Mouse (Mus musculus): Measurements from ENCODE around the gene Fam19a1. TPM values are rescaled to one million over a fixed set of nuclear protein-coding genes. Genes with fewer than 3 reads are reported as not detected.

Fam19a1 gene
- polyA plus RNA-seq, 2 experiments, result not detected

- Histone ChIP-seq H3K36me3 (replicated peaks; ENCODE audit: control insufficient read depth, insufficient read depth, low read depth) (no peaks in the 10 kb centered on the region), H3K27ac (no peak overlapping the region), H3K27me3 (ENCODE audit: control insufficient read depth, insufficient read depth, low read length) (no peaks in the 10 kb centered on the region), H3K4me3 (ENCODE audit: insufficient read depth in 1 of 2, low read depth in 2 of 2, low read length in 2 of 2) (no peak overlapping the region), H3K4me2 (ENCODE audit: low read depth) (no peak overlapping the region), H3K4me1 (replicated peaks; ENCODE audit: control insufficient read depth in 2 of 2, insufficient read depth in 2 of 2, low read length in 1 of 2) (no peaks in the 10 kb centered on the region), H3K9ac (replicated peaks) (no peak overlapping the region), H3K9me3 (ENCODE audit: control insufficient read depth, low read length) (no peaks in the 10 kb centered on the region)
- 75% methylated on average over 4 of the region's 4 CpGs for WGBS (ENCODE audit: insufficient replicate concordance)
- TF ChIP-seq EP300 (IDR thresholded peaks at IDR 0.05; ENCODE audit: low read depth) (no peak), CTCF (IDR thresholded peaks at IDR 0.05; ENCODE audit: low read depth) (no peak)
- DNase-seq (ENCODE audit: low read depth in 3 of 3, low spot score in 3 of 3) (no peak), ATAC-seq (ENCODE audit: insufficient read depth) (no peak)
Observed at GRCm38 (mm10) chr6:96587427-96587826, 474.5 kb downstream of the Fam19a1 start.

DNA sequence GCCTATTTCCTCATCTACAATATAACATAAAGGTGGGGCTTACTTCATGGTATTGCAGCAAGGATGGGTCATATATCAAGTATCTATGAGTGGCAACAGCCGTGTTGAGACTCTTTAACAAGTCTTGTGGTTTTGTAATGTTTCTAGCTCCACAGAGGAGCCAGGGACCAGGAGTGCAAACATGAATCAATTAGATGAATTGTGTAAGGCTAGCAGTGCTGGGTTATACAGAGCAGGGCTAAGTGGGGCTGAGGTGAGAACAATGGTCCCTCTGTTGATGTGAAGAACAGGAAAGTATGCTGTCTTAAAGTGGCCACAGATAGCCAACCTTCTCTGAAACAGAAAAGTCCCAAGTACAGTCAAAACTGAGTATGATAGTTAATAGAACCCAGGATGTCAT lies 480.1 kb downstream of the Fam19a1 start:
- TF ChIP-seq EP300 (IDR thresholded peaks at IDR 0.05; ENCODE audit: low read depth) (no peak), CTCF (IDR thresholded peaks at IDR 0.05; ENCODE audit: low read depth) (no peak)
- no peaks in the 10 kb centered on the region for H3K36me3 ChIP-seq (replicated peaks; ENCODE audit: control insufficient read depth, insufficient read depth, low read depth)
- H3K4me1 ChIP-seq (replicated peaks; ENCODE audit: control insufficient read depth in 2 of 2, insufficient read depth in 2 of 2, low read length in 1 of 2), result no peaks in the 10 kb centered on the region
- no peak overlapping the region for H3K4me3 ChIP-seq (ENCODE audit: insufficient read depth in 1 of 2, low read depth in 2 of 2, low read length in 2 of 2)
- H3K9ac ChIP-seq (replicated peaks), result no peak overlapping the region
- no peak for ATAC-seq (ENCODE audit: insufficient read depth)
- no peaks in the 10 kb centered on the region for H3K27me3 ChIP-seq (ENCODE audit: control insufficient read depth, insufficient read depth, low read length)
- no peak overlapping the region for H3K27ac ChIP-seq
- H3K9me3 ChIP-seq (ENCODE audit: control insufficient read depth, low read length), result no peaks in the 10 kb centered on the region
- DNase-seq (ENCODE audit: low read depth in 3 of 3, low spot score in 3 of 3), result no peak
- no peak overlapping the region for H3K4me2 ChIP-seq (ENCODE audit: low read depth)
- WGBS (ENCODE audit: insufficient replicate concordance), result 63% methylated on average over 1 of the region's 1 CpGs

- H3K4me3 ChIP-seq (ENCODE audit: insufficient read depth in 1 of 2, low read depth in 2 of 2, low read length in 2 of 2), result no peak overlapping the region
- no peaks in the 10 kb centered on the region for H3K9me3 ChIP-seq (ENCODE audit: control insufficient read depth, low read length)
- TF ChIP-seq EP300 (IDR thresholded peaks at IDR 0.05; ENCODE audit: low read depth) (no peak), CTCF (IDR thresholded peaks at IDR 0.05; ENCODE audit: low read depth) (no peak)
- no peaks in the 10 kb centered on the region for H3K36me3 ChIP-seq (replicated peaks; ENCODE audit: control insufficient read depth, insufficient read depth, low read depth)
- ATAC-seq (ENCODE audit: insufficient read depth) (no peak), DNase-seq (ENCODE audit: low read depth in 3 of 3, low spot score in 3 of 3) (no peak)
- H3K4me1 ChIP-seq (replicated peaks; ENCODE audit: control insufficient read depth in 2 of 2, insufficient read depth in 2 of 2, low read length in 1 of 2), result no peaks in the 10 kb centered on the region
- H3K27ac ChIP-seq, result no peak overlapping the region
- H3K4me2 ChIP-seq (ENCODE audit: low read depth), result no peak overlapping the region
- WGBS (ENCODE audit: insufficient replicate concordance), result 84% methylated on average over 10 of the region's 10 CpGs
- no peaks in the 10 kb centered on the region for H3K27me3 ChIP-seq (ENCODE audit: control insufficient read depth, insufficient read depth, low read length)
- H3K9ac ChIP-seq (replicated peaks), result no peak overlapping the region
Observed at GRCm38 (mm10) chr6:96595201-96595600, 482.2 kb downstream of the Fam19a1 start.

GRCm38 (mm10) chr6:96624196-96624595 lies 511.2 kb downstream of the Fam19a1 start:
- no peaks in the 10 kb centered on the region for H3K36me3 ChIP-seq (replicated peaks; ENCODE audit: control insufficient read depth, insufficient read depth, low read depth)
- H3K9ac ChIP-seq (replicated peaks), result no peak overlapping the region
- WGBS (ENCODE audit: insufficient replicate concordance), result 50% methylated on average over 1 of the region's 1 CpGs
- DNase-seq (ENCODE audit: low read depth in 3 of 3, low spot score in 3 of 3), result no peak
- no peak overlapping the region for H3K4me3 ChIP-seq (ENCODE audit: insufficient read depth in 1 of 2, low read depth in 2 of 2, low read length in 2 of 2)
- no peaks in the 10 kb centered on the region for H3K9me3 ChIP-seq (ENCODE audit: control insufficient read depth, low read length)
- no peak overlapping the region for H3K27ac ChIP-seq
- TF ChIP-seq CTCF (IDR thresholded peaks at IDR 0.05; ENCODE audit: low read depth) (no peak), EP300 (IDR thresholded peaks at IDR 0.05; ENCODE audit: low read depth) (no peak)
- H3K4me1 ChIP-seq (replicated peaks; ENCODE audit: control insufficient read depth in 2 of 2, insufficient read depth in 2 of 2, low read length in 1 of 2), result no peaks in the 10 kb centered on the region
- H3K4me2 ChIP-seq (ENCODE audit: low read depth), result no peak overlapping the region
- ATAC-seq (ENCODE audit: insufficient read depth), result no peak
- H3K27me3 ChIP-seq (ENCODE audit: control insufficient read depth, insufficient read depth, low read length), result no peaks in the 10 kb centered on the region

DNA sequence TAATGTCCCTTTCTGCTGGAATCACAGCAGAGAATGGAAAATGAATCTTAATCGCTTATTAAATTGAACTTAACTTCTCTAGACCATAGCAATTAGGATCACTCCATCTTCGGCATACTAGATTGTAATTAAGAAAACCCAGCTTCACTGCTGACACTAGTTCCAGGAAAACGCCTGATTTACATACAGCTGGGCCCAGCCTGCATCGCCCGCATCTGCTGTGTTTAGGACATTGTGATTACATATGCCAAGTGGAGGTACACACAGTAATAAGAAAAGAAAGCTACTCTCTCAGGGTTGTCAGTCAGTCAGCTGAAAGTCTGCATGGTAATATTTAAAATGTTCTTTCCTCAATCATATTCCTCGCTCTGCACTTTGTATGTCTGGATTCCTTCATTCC lies 518.6 kb downstream of the Fam19a1 start:
- H3K9ac ChIP-seq (replicated peaks), result no peak overlapping the region
- 74% methylated on average over 6 of the region's 6 CpGs for WGBS (ENCODE audit: insufficient replicate concordance)
- H3K4me2 ChIP-seq (ENCODE audit: low read depth), result no peak overlapping the region
- no peaks in the 10 kb centered on the region for H3K27me3 ChIP-seq (ENCODE audit: control insufficient read depth, insufficient read depth, low read length)
- H3K36me3 ChIP-seq (replicated peaks; ENCODE audit: control insufficient read depth, insufficient read depth, low read depth), result no peaks in the 10 kb centered on the region
- ATAC-seq (ENCODE audit: insufficient read depth) (no peak), DNase-seq (ENCODE audit: low read depth in 3 of 3, low spot score in 3 of 3) (no peak)
- H3K9me3 ChIP-seq (ENCODE audit: control insufficient read depth, low read length), result no peaks in the 10 kb centered on the region
- no peaks in the 10 kb centered on the region for H3K4me1 ChIP-seq (replicated peaks; ENCODE audit: control insufficient read depth in 2 of 2, insufficient read depth in 2 of 2, low read length in 1 of 2)
- no peak overlapping the region for H3K27ac ChIP-seq
- H3K4me3 ChIP-seq (ENCODE audit: insufficient read depth in 1 of 2, low read depth in 2 of 2, low read length in 2 of 2), result no peak overlapping the region
- no peak for TF ChIP-seq CTCF (IDR thresholded peaks at IDR 0.05; ENCODE audit: low read depth)
- TF ChIP-seq EP300 (IDR thresholded peaks at IDR 0.05; ENCODE audit: low read depth), result no peak
